Mouse (Mus musculus) midbrain, postnatal 0 days (tissue): ENCODE measurements at regions not wholly inside any gene's neighbourhood (a gene's known extent, or its start where the extent isn't known, plus 50 kb on each side); places are given as distances from the start of the nearest gene placed in this dataset.

Source experiments
- ATAC-seq: fragments of 200-750 bp; cut with Nextera tagmentation; 2 replicates; pipeline ENCODE4 v1.8.0; 2017; ENCODE audit warnings: moderate number of reproducible peaks, mild to moderate bottlenecking, moderate TSS enrichment, moderate library complexity; ENCODE audit not compliant: low FRiP score
- DNase-seq: peaks from one replicate; pipeline ENCODE4 v3.0.0-alpha.2; 2015; ENCODE audit warnings: low spot score
- H3K27ac ChIP-seq: fragments of 300-500 bp; sonication (generic); 2 replicates; pipeline ENCODE4 v1.5.1; 2014; ENCODE audit warnings: low read depth, mild to moderate bottlenecking, low read length, mixed read lengths
- H3K27me3 ChIP-seq: fragments of 300-500 bp; sonication (generic); 2 replicates; pipeline ENCODE4 v1.6.1; 2014; ENCODE audit warnings: low read length, control low read depth, mixed read lengths; ENCODE audit not compliant: insufficient read depth
- H3K36me3 ChIP-seq: fragments of 300-500 bp; sonication (generic); 2 replicates; pipeline ENCODE4 v1.6.1; 2014; ENCODE audit warnings: low read length, control low read depth, mixed read lengths; ENCODE audit not compliant: insufficient read depth
- H3K4me1 ChIP-seq: fragments of 300-500 bp; sonication (generic); 2 replicates; pipeline ENCODE4 v1.6.1; 2014; ENCODE audit warnings: mild to moderate bottlenecking, control low read depth, antibody characterized with exemption, low read length, mixed read lengths; ENCODE audit not compliant: insufficient read depth
- H3K4me2 ChIP-seq: fragments of 300-500 bp; sonication (generic); 2 replicates; pipeline ENCODE4 v1.6.1; 2014; ENCODE audit warnings: low read depth, mild to moderate bottlenecking, low read length, mixed read lengths; ENCODE audit not compliant: poor library complexity, severe bottlenecking
- H3K4me3 ChIP-seq: fragments of 300-500 bp; sonication (generic); 2 replicates; pipeline ENCODE4 v1.5.1; 2014; ENCODE audit warnings: low read depth, mild to moderate bottlenecking, low read length, moderate library complexity
- H3K9ac ChIP-seq: fragments of 300-500 bp; sonication (generic); replicated peaks from 2 replicates; pipeline ENCODE4 v1.6.1; 2014; ENCODE audit warnings: mild to moderate bottlenecking, low read length, moderate library complexity, mixed read lengths; ENCODE audit not compliant: poor library complexity, severe bottlenecking
- H3K9me3 ChIP-seq: fragments of 300-500 bp; sonication (generic); 2 replicates; pipeline ENCODE4 v1.6.1; 2016; ENCODE audit warnings: low read length, control low read depth
- CTCF ChIP-seq: IDR thresholded peaks from 2 replicates; pipeline ENCODE4 v1.5.1; 2016; ENCODE audit warnings: antibody characterized with exemption, mild to moderate bottlenecking
- WGBS: fragments of 180-500 bp; shearing (Covaris S2); extraction: QIAGEN DNeasy Blood & Tissue Kit; methylation state at CpG from one replicate; pipeline ENCODE4 v1.1.7; 2014; 5-methylcytosine and 5-hydroxymethylcytosine counted together

DNA sequence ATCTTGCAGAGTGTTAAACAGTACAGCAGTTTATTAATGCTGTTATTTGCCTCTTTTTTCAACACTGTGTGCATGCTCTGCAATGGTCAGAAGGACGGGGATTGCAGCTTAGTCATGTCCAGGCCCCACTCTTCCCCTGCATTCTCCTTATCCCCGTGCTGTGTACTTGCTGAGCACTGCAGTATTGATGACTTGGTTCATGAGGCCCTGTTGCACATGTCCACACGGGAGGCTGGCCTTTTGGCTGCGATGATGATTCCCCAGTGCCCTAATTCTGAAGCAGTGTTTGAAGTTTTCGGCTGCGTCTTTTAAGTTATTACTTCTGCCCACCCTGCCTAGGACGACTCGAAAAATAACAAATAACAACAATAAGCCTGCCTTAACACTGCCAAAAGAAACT is 750.7 kb downstream of the Inhba start:
- 52% methylated on average over 8 of the region's 8 CpGs for WGBS
- Histone ChIP-seq H3K4me1 (no peaks in the 10 kb centered on the region; the same call in 1 of the 2 replicates), H3K4me3 (no peak overlapping the region), H3K36me3 (no peaks in the 10 kb centered on the region), H3K9me3 (no peaks in the 10 kb centered on the region), H3K27me3 (no peaks in the 10 kb centered on the region), H3K27ac (no peak overlapping the region), H3K4me2 (no peak overlapping the region), H3K9ac (no peak overlapping the region)
- no peak for TF ChIP-seq CTCF
- DNase-seq (no peak), ATAC-seq (no peak)

DNA sequence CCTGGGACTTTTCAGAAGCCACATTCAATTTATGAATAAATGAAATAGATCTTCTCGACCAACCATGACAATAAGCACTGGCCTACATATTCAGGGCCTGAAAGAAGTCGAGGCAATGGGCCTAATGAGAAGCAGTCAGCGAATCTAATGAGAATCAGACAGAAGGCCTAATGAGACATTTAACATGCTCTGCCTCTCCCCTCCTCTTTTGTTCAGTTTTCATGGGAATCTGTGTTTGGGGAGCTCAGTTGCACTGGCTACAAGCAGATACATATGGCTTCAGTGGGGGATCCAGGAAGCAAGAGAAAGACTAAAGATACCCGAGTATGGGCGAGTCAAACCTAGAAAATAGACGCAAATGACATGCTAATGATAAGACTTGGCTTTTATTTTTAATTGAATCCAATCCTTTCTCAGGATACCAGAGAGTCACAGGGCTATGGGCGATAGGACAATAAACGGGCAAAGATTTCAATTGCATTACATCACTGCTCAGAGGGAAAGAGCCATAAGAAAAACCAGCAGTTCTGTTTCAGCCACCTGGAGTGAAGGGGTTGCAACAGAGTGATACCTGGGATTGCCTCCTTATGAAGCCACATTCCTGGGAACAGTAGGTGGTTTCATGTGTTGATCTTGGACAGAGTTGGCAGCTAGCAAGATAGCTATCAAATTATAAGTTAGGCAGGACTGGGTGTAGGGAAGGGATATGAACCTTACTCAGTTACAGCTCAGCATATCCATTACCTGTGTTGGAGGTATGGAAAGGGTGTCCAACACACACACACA is 751.3 kb downstream of the Inhba start:
- Histone ChIP-seq H3K36me3 (no peaks in the 10 kb centered on the region), H3K27ac (no peak overlapping the region), H3K4me3 (no peak overlapping the region), H3K9me3 (no peaks in the 10 kb centered on the region), H3K9ac (no peak overlapping the region), H3K4me2 (no peak overlapping the region), H3K27me3 (no peaks in the 10 kb centered on the region), H3K4me1 (no peaks in the 10 kb centered on the region; the same call in 1 of the 2 replicates)
- TF ChIP-seq CTCF: no peak
- 47% methylated on average over 8 of the region's 8 CpGs for WGBS
- peak; percentile 45 for DNase-seq
- ATAC-seq: no peak

DNA sequence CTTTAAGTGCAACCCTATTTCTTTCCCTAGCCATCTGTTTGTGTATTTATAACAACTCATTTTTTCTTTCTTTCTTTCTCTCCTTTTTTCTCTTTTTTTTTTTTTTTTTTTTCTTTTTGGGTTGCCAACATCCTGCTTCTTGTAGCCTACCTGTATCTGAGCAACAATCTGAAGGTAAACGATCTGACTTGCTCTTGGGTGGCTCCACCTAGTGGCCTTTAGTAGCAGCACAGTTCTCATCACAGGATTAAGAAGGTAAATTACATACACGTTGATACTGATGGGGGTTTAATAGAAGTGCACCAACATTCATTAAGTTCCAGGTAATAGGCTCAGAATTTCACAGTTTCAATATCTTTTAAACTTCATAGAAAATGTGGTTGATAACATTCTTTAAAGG is 752.1 kb downstream of the Inhba start:
- peak; percentile 58 for DNase-seq
- Histone ChIP-seq H3K9me3 (no peaks in the 10 kb centered on the region), H3K27ac (no peak overlapping the region), H3K4me2 (no peak overlapping the region), H3K9ac (no peak overlapping the region), H3K27me3 (no peaks in the 10 kb centered on the region), H3K4me3 (no peak overlapping the region), H3K4me1 (no peaks in the 10 kb centered on the region; the same call in 1 of the 2 replicates), H3K36me3 (no peaks in the 10 kb centered on the region)
- WGBS: 6% methylated on average over 2 of the region's 2 CpGs
- ATAC-seq: no peak
- peak; percentile 86 for TF ChIP-seq CTCF

DNA sequence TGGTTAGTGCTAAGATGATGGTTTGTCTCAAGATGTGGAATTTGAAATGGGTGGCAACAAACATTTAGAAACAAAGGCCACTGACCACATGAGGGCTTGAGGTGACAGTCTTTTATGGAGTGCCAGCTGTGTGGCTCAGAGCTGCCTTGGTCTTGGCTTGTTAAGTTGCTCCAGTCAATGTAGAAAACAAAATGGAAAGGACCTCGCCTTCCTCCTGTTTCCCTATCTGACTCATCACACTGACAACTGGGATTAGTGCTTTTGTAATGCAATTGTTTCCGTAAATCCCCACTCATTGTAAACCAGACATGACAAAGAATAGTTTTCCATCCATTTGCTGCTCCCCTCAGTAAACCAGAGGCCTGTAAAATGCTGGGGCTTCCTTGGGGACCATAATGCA is 757.8 kb downstream of the Inhba start:
- Histone ChIP-seq H3K4me1 (no peaks in the 10 kb centered on the region), H3K36me3 (no peaks in the 10 kb centered on the region), H3K27ac (no peak overlapping the region), H3K27me3 (no peaks in the 10 kb centered on the region), H3K4me2 (no peak overlapping the region), H3K9ac (no peak overlapping the region), H3K9me3 (no peaks in the 10 kb centered on the region), H3K4me3 (no peak overlapping the region)
- ATAC-seq (no peak), DNase-seq (no peak)
- TF ChIP-seq CTCF: no peak
- WGBS: 20% methylated on average over 2 of the region's 2 CpGs

DNA sequence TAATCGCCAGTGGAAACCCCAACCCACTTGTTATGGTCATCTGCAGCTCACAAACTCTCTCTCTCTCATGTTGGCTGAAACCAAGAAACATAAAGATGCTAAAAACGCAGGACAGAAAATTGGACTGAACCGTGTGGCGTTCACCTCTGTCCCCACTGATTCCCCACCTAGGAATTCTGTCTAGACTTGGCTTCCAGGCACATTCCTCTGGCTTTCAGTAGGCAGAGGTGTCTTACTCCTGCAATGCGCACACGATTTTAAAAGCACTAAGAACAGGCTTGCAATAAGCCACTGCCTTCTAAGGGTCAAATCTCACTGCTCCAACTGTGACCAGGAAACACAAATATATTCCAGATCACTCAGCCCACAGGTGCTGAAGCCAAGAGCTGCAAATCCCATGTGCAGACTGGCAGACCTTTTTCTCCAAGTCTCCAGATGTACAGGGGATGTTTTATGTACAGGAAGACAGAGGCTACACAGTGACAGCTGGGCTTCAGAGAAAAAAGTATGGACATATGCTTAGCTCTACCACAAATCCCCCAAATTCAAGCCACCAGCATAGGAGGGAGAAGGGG is 758.3 kb downstream of the Inhba start:
- Histone ChIP-seq H3K36me3 (no peaks in the 10 kb centered on the region), H3K4me1 (no peaks in the 10 kb centered on the region), H3K9me3 (no peaks in the 10 kb centered on the region), H3K4me3 (no peak overlapping the region), H3K9ac (no peak overlapping the region), H3K27ac (no peak overlapping the region), H3K27me3 (no peaks in the 10 kb centered on the region), H3K4me2 (no peak overlapping the region)
- ATAC-seq (no peak), DNase-seq (no peak)
- TF ChIP-seq CTCF: no peak
- 44% methylated on average over 6 of the region's 6 CpGs for WGBS

DNA sequence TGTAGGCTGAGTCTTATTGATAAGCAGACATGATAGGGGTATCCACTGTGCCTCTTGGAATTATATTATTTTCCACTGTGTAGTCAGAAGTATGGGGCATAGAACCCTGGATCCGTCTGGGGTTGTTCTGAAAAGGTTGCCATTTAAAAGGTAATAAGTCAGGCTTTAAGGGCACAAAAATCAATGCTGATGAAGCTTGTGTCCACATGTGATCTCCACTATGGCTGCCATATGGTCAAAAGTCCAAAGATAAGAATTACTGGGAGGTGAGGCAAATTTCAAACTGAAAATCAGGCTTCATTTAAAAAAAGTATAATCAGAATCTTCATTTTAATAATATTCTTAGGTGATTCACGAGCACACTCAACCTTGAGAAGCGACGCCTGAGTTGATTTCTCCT is 760.2 kb downstream of the Inhba start:
- no peaks in the 10 kb centered on the region for H3K4me1 ChIP-seq
- H3K4me2 ChIP-seq: no peak overlapping the region
- TF ChIP-seq CTCF: no peak
- no peaks in the 10 kb centered on the region for H3K27me3 ChIP-seq
- H3K36me3 ChIP-seq: no peaks in the 10 kb centered on the region
- H3K9me3 ChIP-seq: no peaks in the 10 kb centered on the region
- WGBS: 94% methylated on average over 4 of the region's 4 CpGs
- no peak for DNase-seq
- H3K27ac ChIP-seq: no peak overlapping the region
- ATAC-seq: no peak
- no peak overlapping the region for H3K9ac ChIP-seq
- H3K4me3 ChIP-seq: no peak overlapping the region
